Mouse (Mus musculus): Measurements from ENCODE around the gene Cdca5. TPM values are rescaled to one million over a fixed set of nuclear protein-coding genes. Genes with fewer than 3 reads are reported as not detected.
A peak's percentile ranks its signal among the peaks of the same experiment; 100 is the strongest.
"Not testable (repeated sequence)": the region's sequence is repeated elsewhere in the genome, so short reads cannot be mapped to it uniquely, and the experiment has no call there.

Gene Cdca5
- polyA plus RNA-seq, 1 experiment from 2014 or later: 43.3 TPM

DNA sequence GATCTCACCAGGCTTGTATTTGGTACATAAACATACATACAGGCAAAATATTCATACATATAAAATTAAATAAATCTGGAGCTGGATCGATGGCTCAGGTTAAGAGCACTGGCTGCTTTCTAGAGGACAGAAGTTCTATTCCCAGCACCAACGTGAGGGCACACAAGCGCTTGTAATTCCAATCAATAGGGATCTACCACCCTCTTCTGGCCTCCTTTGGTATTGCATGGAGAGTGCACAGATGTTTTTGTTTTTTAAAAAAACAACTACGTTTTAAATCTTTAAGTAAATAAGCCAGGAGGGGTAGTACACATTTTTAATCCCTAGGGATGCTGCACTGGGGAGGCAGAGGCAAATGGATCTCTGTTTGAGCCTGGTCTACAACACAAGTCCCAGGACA, 41.5 kb downstream of the Cdca5 start:
- Histone ChIP-seq H3K9ac (ENCODE audit: low read length) (no peak overlapping the region), H3K4me3 (ENCODE audit: low read depth, low read length) (no peak overlapping the region), H3K27me3 (replicated peaks; ENCODE audit: control insufficient read depth, insufficient read depth, low read length) (no peaks in the 10 kb centered on the region), H3K4me1 (replicated peaks; ENCODE audit: control insufficient read depth, insufficient read depth, low read length) (peaks cover 2% of the 10 kb centered on the region; the same call in 1 of the 2 replicates), H3K4me2 (ENCODE audit: low read length) (no peak overlapping the region), H3K36me3 (ENCODE audit: control insufficient read depth, insufficient read depth, low read length) (peaks cover under 1% of the 10 kb centered on the region; the same call in 1 of the 2 replicates), H3K9me3 (ENCODE audit: control insufficient read depth, low read length) (no peaks in the 10 kb centered on the region), H3K27ac (ENCODE audit: low read depth) (no peak overlapping the region)
- no peak for DNase-seq (ENCODE audit: low spot score)
- no peak for ATAC-seq (replicated peaks; ENCODE audit: low FRiP score, low TSS enrichment, low read depth)
- 30% methylated on average over 4 of the region's 4 CpGs for WGBS

GRCm38 (mm10) chr19:6126789-6127580, 42.2 kb downstream of the Cdca5 start:
- Histone ChIP-seq H3K27me3 (replicated peaks; ENCODE audit: control insufficient read depth, insufficient read depth, low read length) (no peaks in the 10 kb centered on the region), H3K4me2 (ENCODE audit: low read length) (peak overlapping the region; percentile 57), H3K9ac (ENCODE audit: low read length) (no peak overlapping the region), H3K4me1 (replicated peaks; ENCODE audit: control insufficient read depth, insufficient read depth, low read length) (peaks cover 2% of the 10 kb centered on the region; the same call in 1 of the 2 replicates), H3K4me3 (ENCODE audit: low read depth, low read length) (peak overlapping the region; percentile 56), H3K9me3 (ENCODE audit: control insufficient read depth, low read length) (no peaks in the 10 kb centered on the region), H3K36me3 (ENCODE audit: control insufficient read depth, insufficient read depth, low read length) (no peaks in the 10 kb centered on the region), H3K27ac (ENCODE audit: low read depth) (peak overlapping the region; percentile 91; the same call in 1 of the 2 replicates)
- DNase-seq (ENCODE audit: low spot score): no peak
- 71% methylated on average over 10 of the region's 10 CpGs for WGBS
- ATAC-seq (replicated peaks; ENCODE audit: low FRiP score, low TSS enrichment, low read depth): no peak

DNA sequence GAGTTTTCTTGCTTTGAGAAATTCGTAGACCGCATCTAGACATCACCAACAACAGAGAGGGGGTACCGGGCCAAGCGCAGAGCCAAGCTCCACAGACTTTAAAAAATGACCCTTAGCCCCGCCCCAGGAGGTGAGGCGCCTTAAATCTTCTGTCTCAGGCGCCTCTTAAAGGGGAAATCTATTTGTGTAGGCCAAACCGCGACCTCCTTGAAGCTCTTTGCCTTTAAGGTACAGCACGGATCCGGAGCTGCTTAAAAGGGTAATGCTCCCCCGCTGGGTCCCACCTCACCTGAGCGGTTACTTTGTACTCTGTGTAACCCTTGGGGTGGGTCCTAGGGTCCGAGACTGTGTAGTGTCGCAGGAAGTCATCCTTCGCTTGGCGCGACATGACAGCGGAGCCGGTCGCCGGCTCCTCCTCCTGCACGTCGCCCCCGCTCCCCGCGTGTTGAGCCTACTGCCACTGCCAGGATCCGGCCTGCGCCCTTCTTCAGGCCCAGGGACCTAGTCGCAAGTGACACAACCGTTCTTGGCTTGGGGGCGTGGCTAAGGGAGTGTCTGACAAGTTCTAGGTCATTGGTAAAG, 43.1 kb downstream of the Cdca5 start, which contains the start of gene Snx15:
Gene Snx15, minus strand, starts transcription at position 545 of the 582 bp plus-strand sequence.
- peak within 1 kb of the TSS; percentile 67 for H3K9ac ChIP-seq (ENCODE audit: low read length)
- no peaks in the 10 kb centered on the region for H3K36me3 ChIP-seq (ENCODE audit: control insufficient read depth, insufficient read depth, low read length)
- peak within 1 kb of the TSS; percentile 91 for H3K27ac ChIP-seq (ENCODE audit: low read depth)
- ATAC-seq (replicated peaks; ENCODE audit: low FRiP score, low TSS enrichment, low read depth) (peak; percentile 89), DNase-seq (ENCODE audit: low spot score) (peak; percentile 96)
- peak within 1 kb of the TSS; percentile 57 for H3K4me2 ChIP-seq (ENCODE audit: low read length)
- no peaks in the 10 kb centered on the region for H3K9me3 ChIP-seq (ENCODE audit: control insufficient read depth, low read length)
- no peaks in the 10 kb centered on the region for H3K27me3 ChIP-seq (replicated peaks; ENCODE audit: control insufficient read depth, insufficient read depth, low read length)
- under 1% methylated on average over 32 of the region's 32 CpGs for WGBS
- peak within 1 kb of the TSS; percentile 56 for H3K4me3 ChIP-seq (ENCODE audit: low read depth, low read length)
- H3K4me1 ChIP-seq (replicated peaks; ENCODE audit: control insufficient read depth, insufficient read depth, low read length): peaks cover 2% of the 10 kb centered on the region; the same call in 1 of the 2 replicates

DNA sequence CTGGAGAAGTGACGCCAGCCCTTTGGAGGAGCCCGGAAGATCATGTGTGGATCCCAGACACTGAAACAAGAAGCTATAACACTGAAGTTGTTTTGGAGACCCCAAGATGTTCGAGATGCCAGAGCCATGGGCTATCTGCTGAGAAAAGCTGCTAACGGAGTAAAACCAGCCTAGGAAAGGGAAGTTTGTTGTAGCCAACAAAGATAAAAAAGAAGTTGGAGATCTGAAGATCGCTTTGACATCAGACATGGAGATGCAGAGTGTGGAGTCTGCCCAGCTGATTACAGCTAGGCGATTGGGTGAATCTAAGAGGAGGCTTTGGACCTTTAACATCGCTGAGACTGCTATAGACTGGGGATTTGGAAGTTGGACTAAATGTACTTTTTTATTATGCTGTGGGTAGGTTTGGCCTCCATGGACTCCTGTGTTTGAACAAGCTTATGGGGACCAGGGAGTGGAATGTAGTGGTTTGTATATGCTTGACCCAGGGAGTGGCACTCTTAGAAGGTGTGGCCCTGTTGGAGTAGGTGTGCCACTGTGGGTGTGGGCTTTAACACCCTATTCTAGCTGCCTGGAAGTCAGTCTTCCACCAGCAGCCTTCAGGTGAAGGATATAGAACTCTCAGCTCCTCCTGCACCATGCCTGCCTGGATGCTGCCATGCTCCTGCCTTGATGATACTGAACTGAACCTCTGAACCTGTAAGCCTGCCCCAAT, 45.8 kb downstream of the Cdca5 start:
- not testable (repeated sequence) for H3K4me1 ChIP-seq (replicated peaks; ENCODE audit: control insufficient read depth, insufficient read depth, low read length); H3K27ac ChIP-seq (ENCODE audit: low read depth); H3K27me3 ChIP-seq (replicated peaks; ENCODE audit: control insufficient read depth, insufficient read depth, low read length); H3K4me3 ChIP-seq (ENCODE audit: low read depth, low read length); H3K4me2 ChIP-seq (ENCODE audit: low read length); H3K9me3 ChIP-seq (ENCODE audit: control insufficient read depth, low read length); H3K9ac ChIP-seq (ENCODE audit: low read length); ATAC-seq (replicated peaks; ENCODE audit: low FRiP score, low TSS enrichment, low read depth); DNase-seq (ENCODE audit: low spot score)
- peaks cover 12% of the 10 kb centered on the region; the same call in 1 of the 2 replicates for H3K36me3 ChIP-seq (ENCODE audit: control insufficient read depth, insufficient read depth, low read length)
- 76% methylated on average over 7 of the region's 7 CpGs for WGBS

DNA sequence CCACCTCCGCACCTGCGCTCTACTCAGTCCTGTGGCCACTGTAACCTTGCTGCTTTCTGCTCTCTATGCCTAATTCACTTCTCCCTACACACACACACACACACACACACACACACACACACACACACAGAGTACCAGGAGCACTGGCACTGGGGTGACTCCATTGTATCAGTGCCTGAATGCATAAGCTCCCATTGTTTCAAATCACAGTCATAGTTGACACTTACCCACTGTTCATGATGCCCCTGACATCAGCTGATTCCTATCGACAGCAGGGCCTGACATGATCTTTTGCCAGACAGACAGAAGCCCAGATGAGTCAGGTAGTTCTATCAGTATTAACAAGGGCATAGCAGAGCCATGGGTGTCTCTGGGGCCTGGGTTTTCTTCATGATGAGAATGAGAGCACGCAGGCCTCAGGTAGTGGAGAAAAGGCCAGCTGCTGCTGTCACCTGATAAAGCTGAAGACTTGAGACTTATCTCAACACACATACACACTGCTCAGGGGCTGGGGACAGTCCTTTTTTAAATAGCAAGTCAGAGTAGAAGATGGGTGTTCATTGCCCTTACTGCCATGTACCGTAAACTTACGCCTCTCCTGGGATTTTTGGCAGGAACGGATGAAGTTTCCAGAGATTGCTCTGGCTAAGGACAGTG, 47.5 kb downstream of the Cdca5 start:
- Histone ChIP-seq H3K9ac (ENCODE audit: low read length) (no peak overlapping the region), H3K27me3 (replicated peaks; ENCODE audit: control insufficient read depth, insufficient read depth, low read length) (no peaks in the 10 kb centered on the region), H3K27ac (ENCODE audit: low read depth) (no peak overlapping the region), H3K4me1 (replicated peaks; ENCODE audit: control insufficient read depth, insufficient read depth, low read length) (0 out of 2 replicates have a peak, but pooled peaks cover 2% of the 10 kb centered on the region), H3K36me3 (ENCODE audit: control insufficient read depth, insufficient read depth, low read length) (peaks cover 24% of the 10 kb centered on the region; the same call in 1 of the 2 replicates), H3K4me2 (ENCODE audit: low read length) (no peak overlapping the region), H3K4me3 (ENCODE audit: low read depth, low read length) (no peak overlapping the region), H3K9me3 (ENCODE audit: control insufficient read depth, low read length) (no peaks in the 10 kb centered on the region)
- DNase-seq (ENCODE audit: low spot score) (no peak), ATAC-seq (replicated peaks; ENCODE audit: low FRiP score, low TSS enrichment, low read depth) (no peak)
- WGBS: 82% methylated on average over 7 of the region's 7 CpGs

- H3K4me3 ChIP-seq (ENCODE audit: low read depth, low read length); H3K27me3 ChIP-seq (replicated peaks; ENCODE audit: control insufficient read depth, insufficient read depth, low read length); ATAC-seq (replicated peaks; ENCODE audit: low FRiP score, low TSS enrichment, low read depth); H3K4me1 ChIP-seq (replicated peaks; ENCODE audit: control insufficient read depth, insufficient read depth, low read length); H3K9ac ChIP-seq (ENCODE audit: low read length); DNase-seq (ENCODE audit: low spot score); H3K4me2 ChIP-seq (ENCODE audit: low read length); H3K9me3 ChIP-seq (ENCODE audit: control insufficient read depth, low read length); H3K27ac ChIP-seq (ENCODE audit: low read depth): not testable (repeated sequence)
- WGBS: 54% methylated on average over 1 of the region's 1 CpGs
- H3K36me3 ChIP-seq (ENCODE audit: control insufficient read depth, insufficient read depth, low read length): peaks cover 27% of the 10 kb centered on the region; the same call in 1 of the 2 replicates
Measured at GRCm38 (mm10) chr19:6133197-6133596, 48.4 kb downstream of the Cdca5 start.

DNA sequence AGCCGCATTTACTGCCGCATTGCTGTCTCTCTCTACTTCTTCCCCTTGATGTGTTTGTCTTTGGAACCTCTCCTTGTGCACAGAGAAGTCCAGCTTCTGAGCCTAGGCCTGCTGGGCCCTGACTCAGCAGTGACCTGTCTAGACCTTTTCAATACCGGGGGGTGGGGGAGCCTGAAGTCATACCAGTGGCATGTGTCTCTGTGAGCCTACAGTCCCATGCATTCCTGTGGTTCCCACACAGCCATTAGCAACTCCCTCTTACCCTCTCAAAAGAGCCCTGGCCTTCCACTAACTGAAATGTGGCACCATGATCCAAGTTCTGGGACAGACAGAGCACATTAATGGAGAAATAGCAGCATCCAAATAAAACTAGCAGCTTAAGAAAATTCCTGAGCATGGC, 51.6 kb downstream of the Cdca5 start:
- Histone ChIP-seq H3K36me3 (ENCODE audit: control insufficient read depth, insufficient read depth, low read length) (peaks cover 27% of the 10 kb centered on the region; the same call in 1 of the 2 replicates), H3K4me3 (ENCODE audit: low read depth, low read length) (no peak overlapping the region), H3K27ac (ENCODE audit: low read depth) (no peak overlapping the region), H3K9ac (ENCODE audit: low read length) (no peak overlapping the region), H3K27me3 (replicated peaks; ENCODE audit: control insufficient read depth, insufficient read depth, low read length) (no peaks in the 10 kb centered on the region), H3K4me2 (ENCODE audit: low read length) (no peak overlapping the region), H3K9me3 (ENCODE audit: control insufficient read depth, low read length) (no peaks in the 10 kb centered on the region), H3K4me1 (replicated peaks; ENCODE audit: control insufficient read depth, insufficient read depth, low read length) (peaks cover 5% of the 10 kb centered on the region)
- DNase-seq (ENCODE audit: low spot score) (no peak), ATAC-seq (replicated peaks; ENCODE audit: low FRiP score, low TSS enrichment, low read depth) (no peak)
- 83% methylated on average over 3 of the region's 3 CpGs for WGBS

DNA sequence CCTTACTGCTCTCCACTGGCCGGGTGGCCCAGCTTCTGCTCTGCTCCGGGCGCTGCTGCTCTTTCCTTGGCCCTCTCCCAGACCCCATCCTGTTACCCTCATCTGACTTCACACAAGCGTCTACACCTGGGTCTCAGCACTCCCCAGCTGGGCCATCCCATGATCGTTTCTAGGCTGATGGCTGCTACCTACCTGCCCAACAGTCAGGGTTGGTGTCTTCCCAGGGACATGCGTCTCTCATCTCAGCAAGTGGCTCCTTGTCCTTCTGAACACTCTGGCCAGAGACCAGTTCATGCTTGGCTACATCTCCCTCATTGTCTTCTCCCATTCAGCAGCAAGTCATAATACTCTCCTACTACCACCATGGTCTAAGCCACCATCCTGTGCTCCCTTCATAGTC, 54.9 kb downstream of the Cdca5 start:
- H3K9me3 ChIP-seq (ENCODE audit: control insufficient read depth, low read length): no peaks in the 10 kb centered on the region
- peaks cover 23% of the 10 kb centered on the region; the same call in 1 of the 2 replicates for H3K36me3 ChIP-seq (ENCODE audit: control insufficient read depth, insufficient read depth, low read length)
- no peaks in the 10 kb centered on the region for H3K27me3 ChIP-seq (replicated peaks; ENCODE audit: control insufficient read depth, insufficient read depth, low read length)
- H3K4me2 ChIP-seq (ENCODE audit: low read length): peak overlapping the region; percentile 79
- no peak overlapping the region for H3K4me3 ChIP-seq (ENCODE audit: low read depth, low read length)
- peaks cover 5% of the 10 kb centered on the region for H3K4me1 ChIP-seq (replicated peaks; ENCODE audit: control insufficient read depth, insufficient read depth, low read length)
- H3K9ac ChIP-seq (ENCODE audit: low read length): peak overlapping the region; percentile 77
- H3K27ac ChIP-seq (ENCODE audit: low read depth): peak overlapping the region; percentile 94; the same call in 1 of the 2 replicates
- ATAC-seq (replicated peaks; ENCODE audit: low FRiP score, low TSS enrichment, low read depth) (no peak), DNase-seq (ENCODE audit: low spot score) (no peak)
- WGBS: 95% methylated on average over 6 of the region's 6 CpGs
